Mouse (Mus musculus): ENCODE measurements at regions not wholly inside any gene's neighbourhood (a gene's known extent, or its start where the extent isn't known, plus 50 kb on each side); places are given as distances from the start of the nearest gene placed in this dataset.

DNA sequence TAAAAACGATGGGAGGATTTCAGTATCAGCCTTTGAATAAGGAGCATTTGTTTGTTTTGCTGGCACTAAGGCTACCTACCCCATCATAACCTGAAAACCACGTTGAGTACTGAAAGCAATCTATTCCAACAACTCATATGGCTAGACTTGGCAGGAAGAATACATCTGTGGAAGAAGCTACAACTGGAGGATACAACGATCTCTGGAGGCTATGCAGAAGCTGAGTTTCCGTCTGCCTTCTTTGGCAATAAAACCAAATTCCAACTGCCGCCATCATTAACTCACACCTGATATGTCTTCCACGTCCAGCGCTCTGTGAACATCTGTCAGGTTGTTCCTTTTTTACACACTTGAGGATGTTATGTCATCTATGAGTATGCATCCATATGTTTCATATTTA, 206.7 kb upstream of the Prkcq start:
- H3K36me3 ChIP-seq (ENCODE audit: control insufficient read depth, insufficient read depth, low read length), result no peaks in the 10 kb centered on the region
- no peak overlapping the region for H3K4me3 ChIP-seq (ENCODE audit: low read depth, low read length)
- no peaks in the 10 kb centered on the region for H3K27me3 ChIP-seq (ENCODE audit: control insufficient read depth, insufficient read depth, low read length)
- H3K9me3 ChIP-seq (ENCODE audit: control insufficient read depth, low read length), result no peaks in the 10 kb centered on the region
- no peak overlapping the region for H3K9ac ChIP-seq (ENCODE audit: low read length)
- 88% methylated on average over 7 of the region's 7 CpGs for WGBS
- DNase-seq (ENCODE audit: low spot score, missing footprints) (no peak), ATAC-seq (ENCODE audit: low FRiP score) (no peak)
- no peak overlapping the region for H3K27ac ChIP-seq (ENCODE audit: low read depth, low read length)
- H3K4me2 ChIP-seq, result no peak overlapping the region
- no peaks in the 10 kb centered on the region for H3K4me1 ChIP-seq (ENCODE audit: control insufficient read depth, insufficient read depth, low read length)

DNA sequence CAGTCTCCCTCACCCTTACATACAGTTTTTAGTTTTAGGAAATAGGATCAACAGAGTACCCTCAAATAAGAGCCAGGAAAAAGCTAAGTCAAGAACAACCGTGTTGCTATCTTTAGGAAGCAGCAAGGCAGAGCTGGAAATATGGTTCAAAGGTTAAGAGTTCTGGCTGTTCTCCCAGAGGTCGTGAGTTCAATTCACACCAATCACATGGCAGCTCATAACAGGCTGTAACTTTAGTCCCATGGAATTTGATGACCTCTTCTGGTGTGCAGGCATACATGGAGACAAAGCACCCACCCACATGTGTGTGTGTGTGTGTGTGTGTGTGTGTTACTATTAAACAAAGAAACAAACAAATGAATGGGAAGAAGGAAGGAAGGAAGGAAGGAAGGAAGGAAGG, 205.0 kb upstream of the Prkcq start:
- Histone ChIP-seq H3K36me3 (ENCODE audit: control insufficient read depth, insufficient read depth, low read length) (no peaks in the 10 kb centered on the region), H3K4me2 (no peak overlapping the region), H3K9me3 (ENCODE audit: control insufficient read depth, low read length) (no peaks in the 10 kb centered on the region), H3K9ac (ENCODE audit: low read length) (no peak overlapping the region), H3K4me3 (ENCODE audit: low read depth, low read length) (no peak overlapping the region), H3K4me1 (ENCODE audit: control insufficient read depth, insufficient read depth, low read length) (no peaks in the 10 kb centered on the region), H3K27me3 (ENCODE audit: control insufficient read depth, insufficient read depth, low read length) (no peaks in the 10 kb centered on the region), H3K27ac (ENCODE audit: low read depth, low read length) (no peak overlapping the region)
- ATAC-seq (ENCODE audit: low FRiP score), result no peak
- 82% methylated on average over 2 of the region's 2 CpGs for WGBS
- no peak for DNase-seq (ENCODE audit: low spot score, missing footprints)

DNA sequence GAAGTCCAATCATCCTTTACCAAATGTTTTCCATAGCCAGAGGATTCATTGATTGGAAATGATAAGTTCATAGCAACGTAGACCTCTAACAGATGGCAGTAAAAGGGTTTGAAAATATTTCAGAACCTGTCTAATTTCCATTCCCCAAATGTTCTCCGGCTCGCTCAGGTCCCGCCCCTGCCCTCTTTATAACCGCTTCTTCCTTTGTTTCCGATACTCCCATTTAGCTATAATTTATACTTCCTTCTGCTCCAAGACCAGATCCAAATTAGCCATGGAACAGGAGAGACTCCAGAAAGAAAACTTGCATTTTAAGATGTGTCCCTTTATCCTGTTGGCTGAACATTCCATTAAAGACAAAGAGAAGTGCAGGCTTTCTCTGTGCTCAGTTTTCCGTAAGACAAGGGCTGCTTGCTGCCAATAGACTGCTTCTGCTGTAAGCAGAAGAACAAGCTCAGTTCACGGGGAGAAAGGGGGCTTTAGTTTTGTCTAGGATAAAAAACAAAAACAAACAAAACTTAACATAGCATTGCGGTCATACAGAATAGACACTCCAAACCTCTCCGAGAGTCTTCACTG, 202.7 kb upstream of the Prkcq start:
- Histone ChIP-seq H3K4me3 (ENCODE audit: low read depth, low read length) (no peak overlapping the region), H3K9me3 (ENCODE audit: control insufficient read depth, low read length) (no peaks in the 10 kb centered on the region), H3K4me2 (no peak overlapping the region), H3K27ac (ENCODE audit: low read depth, low read length) (no peak overlapping the region), H3K36me3 (ENCODE audit: control insufficient read depth, insufficient read depth, low read length) (no peaks in the 10 kb centered on the region), H3K27me3 (ENCODE audit: control insufficient read depth, insufficient read depth, low read length) (no peaks in the 10 kb centered on the region), H3K9ac (ENCODE audit: low read length) (no peak overlapping the region), H3K4me1 (ENCODE audit: control insufficient read depth, insufficient read depth, low read length) (no peaks in the 10 kb centered on the region)
- DNase-seq (ENCODE audit: low spot score, missing footprints) (no peak), ATAC-seq (ENCODE audit: low FRiP score) (no peak)
- 74% methylated on average over 10 of the region's 10 CpGs for WGBS

DNA sequence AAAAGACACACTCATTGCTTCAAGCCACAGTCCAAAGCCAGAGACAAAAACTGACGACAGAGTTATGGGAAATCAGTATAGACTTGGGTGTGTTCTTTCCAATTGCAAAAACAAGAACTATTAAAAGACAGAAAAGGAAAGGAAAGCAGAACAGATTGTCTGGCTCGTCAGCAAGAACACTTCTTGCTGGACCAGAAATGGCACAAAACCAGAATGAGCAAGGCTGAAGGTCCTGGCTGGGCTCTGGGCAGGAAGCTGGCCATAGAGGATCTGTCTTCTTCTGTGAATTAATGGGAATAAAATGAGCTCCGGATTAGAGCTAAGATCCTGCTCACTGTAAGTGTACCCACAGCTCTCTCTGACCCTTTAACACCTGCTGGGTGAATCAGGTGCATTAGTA, 199.9 kb upstream of the Prkcq start:
- WGBS, result 75% methylated on average over 3 of the region's 3 CpGs
- Histone ChIP-seq H3K4me1 (ENCODE audit: control insufficient read depth, insufficient read depth, low read length) (no peaks in the 10 kb centered on the region; the same call in 1 of the 2 replicates), H3K4me2 (no peak overlapping the region), H3K9ac (ENCODE audit: low read length) (no peak overlapping the region), H3K9me3 (ENCODE audit: control insufficient read depth, low read length) (no peaks in the 10 kb centered on the region), H3K4me3 (ENCODE audit: low read depth, low read length) (no peak overlapping the region), H3K27me3 (ENCODE audit: control insufficient read depth, insufficient read depth, low read length) (no peaks in the 10 kb centered on the region), H3K36me3 (ENCODE audit: control insufficient read depth, insufficient read depth, low read length) (no peaks in the 10 kb centered on the region), H3K27ac (ENCODE audit: low read depth, low read length) (no peak overlapping the region)
- ATAC-seq (ENCODE audit: low FRiP score) (no peak), DNase-seq (ENCODE audit: low spot score, missing footprints) (no peak)

GRCm38 (mm10) chr2:10978772-10979171, 193.1 kb upstream of the Prkcq start:
- Histone ChIP-seq H3K9ac (ENCODE audit: low read length) (no peak overlapping the region), H3K27me3 (ENCODE audit: control insufficient read depth, insufficient read depth, low read length) (no peaks in the 10 kb centered on the region), H3K27ac (ENCODE audit: low read depth, low read length) (no peak overlapping the region), H3K4me3 (ENCODE audit: low read depth, low read length) (no peak overlapping the region), H3K9me3 (ENCODE audit: control insufficient read depth, low read length) (no peaks in the 10 kb centered on the region), H3K4me1 (ENCODE audit: control insufficient read depth, insufficient read depth, low read length) (no peaks in the 10 kb centered on the region; the same call in 1 of the 2 replicates), H3K36me3 (ENCODE audit: control insufficient read depth, insufficient read depth, low read length) (no peaks in the 10 kb centered on the region), H3K4me2 (no peak overlapping the region)
- DNase-seq (ENCODE audit: low spot score, missing footprints) (no peak), ATAC-seq (ENCODE audit: low FRiP score) (no peak)
- 85% methylated on average over 5 of the region's 5 CpGs for whole genome bisulfite sequencing

DNA sequence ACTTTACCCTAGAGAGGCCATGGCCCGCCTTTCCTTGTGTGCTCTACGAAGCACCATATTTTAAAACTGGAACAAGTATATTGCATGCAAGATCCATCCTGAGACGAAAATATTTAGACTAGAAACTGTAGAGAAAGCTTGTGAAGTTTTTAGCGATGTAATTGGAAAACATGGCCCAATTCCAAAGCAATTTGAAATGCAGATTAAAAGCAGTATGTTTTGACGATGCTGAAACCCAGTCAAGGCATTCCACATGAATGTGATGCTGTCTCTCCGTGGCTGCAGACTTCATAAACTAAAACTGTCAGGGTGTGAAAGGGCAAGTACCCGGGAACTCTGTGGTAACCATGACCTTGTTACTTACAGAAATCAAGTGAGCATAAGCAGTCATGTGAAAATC, 185.8 kb upstream of the Prkcq start:
- no peak for ATAC-seq (ENCODE audit: low FRiP score)
- 82% methylated on average over 7 of the region's 7 CpGs for WGBS
- DNase-seq (ENCODE audit: low spot score, missing footprints), result no peak
- Histone ChIP-seq H3K4me1 (ENCODE audit: control insufficient read depth, insufficient read depth, low read length) (no peaks in the 10 kb centered on the region), H3K9ac (ENCODE audit: low read length) (no peak overlapping the region), H3K4me2 (no peak overlapping the region), H3K4me3 (ENCODE audit: low read depth, low read length) (no peak overlapping the region), H3K9me3 (ENCODE audit: control insufficient read depth, low read length) (no peaks in the 10 kb centered on the region), H3K27me3 (ENCODE audit: control insufficient read depth, insufficient read depth, low read length) (no peaks in the 10 kb centered on the region), H3K27ac (ENCODE audit: low read depth, low read length) (no peak overlapping the region), H3K36me3 (ENCODE audit: control insufficient read depth, insufficient read depth, low read length) (no peaks in the 10 kb centered on the region)

- WGBS, result 93% methylated on average over 7 of the region's 7 CpGs
- Histone ChIP-seq H3K27me3 (ENCODE audit: control insufficient read depth, insufficient read depth, low read length) (no peaks in the 10 kb centered on the region), H3K9me3 (ENCODE audit: control insufficient read depth, low read length) (no peaks in the 10 kb centered on the region), H3K27ac (ENCODE audit: low read depth, low read length) (no peak overlapping the region), H3K9ac (ENCODE audit: low read length) (no peak overlapping the region), H3K4me1 (ENCODE audit: control insufficient read depth, insufficient read depth, low read length) (no peaks in the 10 kb centered on the region), H3K36me3 (ENCODE audit: control insufficient read depth, insufficient read depth, low read length) (no peaks in the 10 kb centered on the region), H3K4me2 (no peak overlapping the region), H3K4me3 (ENCODE audit: low read depth, low read length) (no peak overlapping the region)
- ATAC-seq (ENCODE audit: low FRiP score), result no peak
- DNase-seq (ENCODE audit: low spot score, missing footprints), result no peak
Measured at GRCm38 (mm10) chr2:10990043-10990728, 181.7 kb upstream of the Prkcq start.

DNA sequence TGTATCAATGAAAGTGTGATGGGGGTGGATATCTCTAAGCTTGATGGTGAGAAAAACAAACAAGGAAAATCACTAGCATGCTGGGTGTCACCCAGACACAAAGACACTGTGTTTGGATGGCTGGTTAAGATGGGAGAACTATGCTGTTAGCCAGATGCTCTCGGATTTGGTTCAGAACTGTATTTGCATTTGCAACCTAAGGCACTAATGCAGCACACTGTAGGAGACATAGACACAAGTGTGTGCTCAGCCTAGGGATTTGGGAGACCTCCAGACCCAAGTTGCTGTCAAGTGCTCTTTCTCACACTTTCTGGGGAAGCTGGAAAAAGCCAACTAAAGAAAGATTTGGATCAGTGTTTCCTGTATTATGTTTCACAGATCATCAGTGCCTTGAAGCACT, 173.1 kb upstream of the Prkcq start:
- ATAC-seq (ENCODE audit: low FRiP score) (no peak), DNase-seq (ENCODE audit: low spot score, missing footprints) (no peak)
- no peak overlapping the region for H3K27ac ChIP-seq (ENCODE audit: low read depth, low read length)
- no peaks in the 10 kb centered on the region for H3K27me3 ChIP-seq (ENCODE audit: control insufficient read depth, insufficient read depth, low read length)
- H3K9me3 ChIP-seq (ENCODE audit: control insufficient read depth, low read length), result no peaks in the 10 kb centered on the region
- no peak overlapping the region for H3K9ac ChIP-seq (ENCODE audit: low read length)
- WGBS, result 57% methylated on average over 1 of the region's 1 CpGs
- no peaks in the 10 kb centered on the region for H3K36me3 ChIP-seq (ENCODE audit: control insufficient read depth, insufficient read depth, low read length)
- no peak overlapping the region for H3K4me3 ChIP-seq (ENCODE audit: low read depth, low read length)
- H3K4me1 ChIP-seq (ENCODE audit: control insufficient read depth, insufficient read depth, low read length), result no peaks in the 10 kb centered on the region
- H3K4me2 ChIP-seq, result no peak overlapping the region

DNA sequence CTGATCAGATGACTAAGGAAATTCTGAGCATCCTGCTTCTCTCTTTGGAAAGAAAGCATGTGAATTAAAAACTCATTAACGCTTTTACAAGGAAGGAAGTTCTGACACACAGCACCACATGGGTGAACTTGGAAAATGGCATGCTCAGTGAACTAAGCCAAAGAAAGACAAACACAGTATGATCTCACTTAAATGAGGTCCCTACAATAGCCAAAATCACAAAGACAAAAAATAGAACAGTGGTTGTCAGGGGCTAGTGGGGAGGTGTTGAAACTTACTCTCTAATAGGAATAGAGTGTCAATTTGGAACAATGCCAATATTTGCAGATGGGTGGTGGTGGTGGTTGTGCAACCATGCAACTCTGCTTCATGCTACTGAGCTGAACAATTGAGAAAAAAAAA, 172.7 kb upstream of the Prkcq start:
- H3K4me3 ChIP-seq (ENCODE audit: low read depth, low read length), result no peak overlapping the region
- 74% methylated on average over 1 of the region's 1 CpGs for WGBS
- ATAC-seq (ENCODE audit: low FRiP score) (no peak), DNase-seq (ENCODE audit: low spot score, missing footprints) (no peak)
- H3K4me2 ChIP-seq, result no peak overlapping the region
- H3K36me3 ChIP-seq (ENCODE audit: control insufficient read depth, insufficient read depth, low read length), result no peaks in the 10 kb centered on the region
- H3K9me3 ChIP-seq (ENCODE audit: control insufficient read depth, low read length), result no peaks in the 10 kb centered on the region
- H3K9ac ChIP-seq (ENCODE audit: low read length), result no peak overlapping the region
- no peaks in the 10 kb centered on the region for H3K27me3 ChIP-seq (ENCODE audit: control insufficient read depth, insufficient read depth, low read length)
- H3K27ac ChIP-seq (ENCODE audit: low read depth, low read length), result no peak overlapping the region
- H3K4me1 ChIP-seq (ENCODE audit: control insufficient read depth, insufficient read depth, low read length), result no peaks in the 10 kb centered on the region

Data from midbrain, embryonic 11.5 days (tissue).